Mouse (Mus musculus): ENCODE data around the gene Tmem181a.
"Not testable (repeated sequence)": the region's sequence is repeated elsewhere in the genome, so short reads cannot be mapped to it uniquely, and the experiment has no call there.

The Tmem181a gene

DNA sequence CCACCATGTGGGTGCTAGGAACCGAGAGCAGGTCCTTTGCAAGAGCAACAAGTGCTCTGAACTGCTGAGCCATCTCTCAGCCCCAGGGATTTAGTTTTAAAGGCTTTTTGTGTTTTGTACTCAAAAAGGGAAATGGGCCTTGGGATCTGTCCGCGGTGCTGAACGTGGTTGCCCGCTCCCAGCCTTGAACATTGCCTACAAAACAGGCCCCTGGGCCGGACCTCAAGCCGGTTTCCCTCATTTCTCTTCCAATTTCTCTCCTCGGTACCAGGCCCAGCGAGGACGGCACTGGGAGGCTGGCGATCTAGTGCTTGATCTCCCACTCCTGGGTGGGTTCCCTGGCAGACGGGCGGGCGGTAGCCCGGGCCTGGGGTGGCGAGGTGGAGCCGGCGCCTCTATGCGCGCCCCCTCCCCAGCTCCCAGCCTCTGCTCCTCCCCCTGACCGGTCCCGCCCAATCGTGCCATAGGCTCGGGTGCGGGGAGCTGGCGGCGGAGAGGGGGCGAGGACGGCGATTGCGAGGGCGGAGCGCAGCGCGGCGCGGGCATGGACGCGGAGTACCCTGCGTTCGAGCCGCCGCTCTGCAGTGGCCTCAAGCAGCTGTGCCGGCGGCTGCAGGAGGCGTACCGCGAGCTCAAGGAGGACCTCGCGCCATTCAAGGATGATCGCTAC is at the start of gene Tmem181a:
Tmem181a (plus strand) TSS at position 461 of the 670 bp plus-strand sequence.
- in situ Hi-C loops (cut with MboI, MseI) = loop anchor here (5.0 kb wide), 1 partner anchor 236 kb away; no protein-coding TSS in a partner anchor

DNA sequence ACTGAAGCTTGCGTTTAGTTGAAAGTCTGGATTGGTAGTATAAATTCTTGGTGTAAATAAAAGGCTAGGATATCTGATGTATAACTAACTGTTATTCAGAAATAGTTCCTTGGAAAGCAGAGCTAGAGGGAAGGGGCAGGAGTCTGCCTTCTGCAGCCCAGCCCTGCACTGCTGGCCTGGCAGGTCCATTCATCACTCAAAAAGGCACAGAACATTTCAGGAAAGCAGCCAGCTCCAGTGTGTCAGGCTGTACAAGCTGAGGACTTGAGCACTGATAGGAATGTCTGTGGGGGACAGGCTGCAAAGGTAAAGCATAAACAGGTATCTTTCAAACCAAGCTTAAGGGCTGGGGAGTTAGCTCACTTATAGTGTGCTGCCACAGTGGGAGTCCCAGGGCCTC is 44.9 kb upstream of the Tmem181a start:
- in situ Hi-C loops (cut with MboI, MseI) = loop anchor here (10.0 kb wide), 1 partner anchor 313 kb away; no protein-coding TSS in a partner anchor

DNA sequence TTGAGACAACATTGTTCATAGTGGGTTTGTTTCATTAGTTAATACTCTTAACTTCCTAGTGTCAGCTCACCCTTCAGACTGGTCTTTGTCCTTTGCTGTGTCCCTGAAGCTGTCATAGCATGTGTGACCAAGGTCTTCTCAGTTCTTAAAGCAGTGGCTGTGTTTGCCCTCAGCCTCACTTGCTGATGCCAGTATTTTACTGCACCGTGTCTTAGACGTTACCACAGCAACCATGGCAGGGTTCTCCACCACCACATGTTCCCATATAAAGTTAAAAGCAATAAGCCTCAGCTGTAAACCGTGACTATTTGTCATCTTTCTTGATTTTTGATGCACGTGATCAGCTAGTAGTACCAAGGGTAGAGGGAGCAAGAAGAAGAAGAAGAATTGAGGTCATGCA is 41.0 kb upstream of the Tmem181a start:
- in situ Hi-C loops (cut with MboI, MseI) = loop anchor here (10.0 kb wide), 1 partner anchor 309 kb away; no protein-coding TSS in a partner anchor

DNA sequence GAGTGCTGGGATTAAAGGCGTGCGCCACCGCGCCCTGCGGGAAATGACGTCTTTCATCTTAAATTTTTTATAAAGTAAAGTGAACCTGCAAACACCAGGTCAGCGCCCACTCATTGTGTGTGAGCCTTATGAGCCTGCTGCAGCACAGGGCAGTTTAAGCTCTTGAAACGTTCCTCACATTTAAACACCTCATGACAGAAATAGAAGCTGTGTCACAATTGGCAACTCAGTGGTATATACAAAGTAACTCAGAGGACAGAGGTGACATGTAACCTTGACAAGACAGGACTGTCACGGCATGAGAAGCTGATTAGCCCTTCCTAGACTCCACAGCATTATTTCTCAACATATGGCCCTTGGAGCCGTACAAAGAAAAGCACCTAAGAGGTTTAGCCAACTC is 40.1 kb upstream of the Tmem181a start:
- in situ Hi-C loops (cut with MboI, MseI) = loop anchor here (10.0 kb wide), 1 partner anchor 308 kb away; no protein-coding TSS in a partner anchor

DNA sequence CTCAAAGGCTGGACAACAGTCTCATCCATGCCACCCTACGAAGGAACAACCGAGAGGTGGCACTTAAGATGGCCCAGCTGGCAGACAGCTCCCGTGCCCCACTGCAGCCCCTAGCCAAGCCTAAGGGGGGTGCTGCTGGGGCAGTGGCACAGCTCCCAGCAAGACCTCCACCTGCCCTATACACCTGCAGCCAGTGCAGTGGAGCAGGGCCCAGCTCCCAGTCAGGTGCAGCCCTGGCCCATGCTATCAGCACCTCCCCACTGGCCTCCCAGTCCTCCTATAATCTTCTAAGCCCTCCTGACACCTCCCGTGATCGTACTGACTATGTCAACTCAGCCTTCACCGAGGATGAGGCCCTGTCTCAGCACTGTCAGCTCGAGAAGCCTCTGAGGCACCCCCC is 24.0 kb upstream of the Tmem181a start:
- in situ Hi-C loops (cut with MboI, MseI) = not testable (repeated sequence)

DNA sequence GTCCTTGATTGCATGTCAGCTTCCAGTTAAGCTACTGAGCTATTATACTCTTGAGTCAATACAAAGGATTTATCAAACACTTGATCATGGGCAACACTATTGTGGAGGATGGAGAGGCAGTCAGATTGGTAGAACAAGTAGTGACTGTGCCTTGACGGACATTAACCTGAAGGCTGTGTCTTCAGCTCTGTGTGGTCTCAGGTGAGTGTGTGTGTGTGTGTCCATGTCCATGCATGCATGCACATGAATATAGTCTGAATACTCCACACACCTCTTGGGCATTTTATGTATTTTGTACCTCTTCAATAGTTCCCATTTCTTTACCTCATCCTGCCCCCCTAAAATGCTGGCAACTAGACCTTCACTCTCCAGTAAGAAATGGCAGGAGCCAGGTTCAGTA is 5.4 kb upstream of the Tmem181a start:
- in situ Hi-C loops (cut with MboI, MseI) = not testable (repeated sequence)

DNA sequence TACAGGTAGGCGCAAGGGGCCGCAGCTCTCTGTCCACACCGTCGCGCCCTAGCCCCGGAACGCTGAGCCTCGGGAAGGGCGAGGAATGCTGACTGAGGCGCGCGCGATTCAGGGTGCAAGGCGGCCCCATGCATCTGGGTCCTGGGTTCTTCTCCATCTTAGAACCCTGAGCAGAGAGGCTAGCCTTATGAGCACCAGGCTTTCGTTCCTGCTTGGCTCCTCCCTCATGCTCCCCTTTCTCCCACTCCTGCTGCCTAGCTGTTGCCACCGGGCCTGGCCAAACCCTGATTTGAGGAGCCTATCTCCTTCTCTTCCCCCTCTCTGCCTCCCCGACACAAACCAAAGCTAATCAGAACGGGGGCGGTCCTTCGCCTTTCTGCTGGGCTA is 403 bp downstream of the Tmem181a start:
- in situ Hi-C loops (cut with MboI, MseI) = loop anchor here (5.0 kb wide), 1 partner anchor 235 kb away; no protein-coding TSS in a partner anchor

DNA sequence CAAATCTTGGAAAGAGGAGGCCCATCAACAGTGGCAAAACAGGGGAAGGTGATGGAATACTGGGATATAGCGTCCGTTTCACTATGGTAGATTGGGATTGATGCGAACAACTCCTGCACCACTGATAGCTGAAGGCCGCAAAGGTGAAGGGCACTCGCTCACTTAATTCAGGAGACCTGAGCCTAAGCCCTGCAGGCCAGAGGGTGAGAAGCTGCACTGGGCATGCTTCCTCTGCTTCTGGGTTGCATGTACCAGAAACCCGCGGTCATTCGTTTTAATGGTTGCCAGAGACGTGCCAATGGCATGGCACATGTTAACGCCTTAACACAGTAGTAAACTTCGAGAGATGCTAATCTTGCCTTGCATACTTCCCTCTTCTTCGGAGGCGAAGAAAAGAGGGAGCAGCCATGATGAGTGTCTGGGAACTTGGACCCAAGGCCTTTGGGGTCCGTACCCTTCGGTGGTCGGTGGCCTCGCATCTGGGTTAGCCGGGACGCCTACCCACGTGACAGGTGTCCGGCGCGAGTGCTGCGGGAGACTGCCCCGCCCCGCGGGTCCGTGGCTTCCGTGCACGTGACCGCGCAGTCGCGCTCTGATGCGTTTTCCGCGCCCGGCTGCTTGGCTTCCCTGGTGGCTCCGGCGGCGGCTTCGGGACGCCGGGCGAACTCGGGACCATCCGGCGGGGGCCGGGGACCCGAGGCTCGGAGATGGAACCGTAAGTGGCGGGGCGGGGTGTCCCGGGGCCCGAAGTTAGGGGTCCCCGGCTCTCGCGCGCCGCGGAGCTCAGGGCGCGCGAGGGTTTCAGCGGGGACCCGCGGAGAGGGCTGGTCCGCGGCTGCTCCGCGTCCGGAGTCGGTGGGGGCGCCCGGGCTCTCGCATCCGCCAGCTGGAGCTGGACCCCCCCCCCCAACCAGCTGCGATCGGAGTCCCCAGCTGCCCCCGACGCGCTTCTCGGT is 13.5 kb downstream of the Tmem181a start:
- in situ Hi-C loops (cut with MboI, MseI) = loop anchor here (10.0 kb wide), 1 partner anchor 205 kb away; no protein-coding TSS in a partner anchor

DNA sequence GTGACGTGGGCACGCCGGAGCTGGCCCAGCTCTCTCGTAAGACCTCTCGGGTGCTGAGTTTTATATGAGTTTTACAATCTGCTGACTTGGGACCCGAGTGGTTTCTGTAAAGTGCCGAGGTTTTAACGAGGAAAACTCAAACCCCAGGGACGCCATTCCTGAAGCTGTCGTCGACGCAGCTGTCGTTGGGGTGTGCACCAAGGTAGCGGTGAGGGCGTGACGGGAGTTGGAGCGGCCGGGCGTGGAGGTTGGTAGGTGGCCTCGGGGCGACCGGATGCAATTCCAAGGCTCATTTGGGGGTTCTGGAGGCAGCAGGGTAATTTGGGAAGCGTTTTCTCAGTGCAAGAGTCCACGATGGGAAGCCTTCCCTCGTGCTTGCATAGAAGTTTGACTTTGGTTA is 14.2 kb downstream of the Tmem181a start:
- in situ Hi-C loops (cut with MboI, MseI) = loop anchor here (10.0 kb wide), 1 partner anchor 204 kb away; no protein-coding TSS in a partner anchor

DNA sequence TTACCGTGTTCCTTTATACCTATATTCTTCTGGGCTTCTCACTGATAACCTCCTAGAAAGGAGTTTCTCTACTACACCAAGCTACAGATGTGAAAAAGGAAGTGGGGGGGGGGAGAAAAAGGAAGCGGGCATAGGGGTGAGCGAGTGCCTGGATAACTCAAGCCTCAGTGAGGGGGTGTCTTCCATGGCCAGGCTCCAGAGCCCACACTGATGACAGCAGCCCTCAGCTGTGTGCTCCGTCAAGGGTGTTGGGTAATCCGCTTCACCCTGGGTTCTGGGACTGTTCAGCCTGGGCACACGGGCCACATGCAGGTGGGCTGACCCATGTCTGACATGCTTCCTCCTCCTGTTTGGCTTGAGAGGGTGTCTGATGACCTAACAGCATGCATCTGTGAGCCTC is 15.3 kb downstream of the Tmem181a start:
- in situ Hi-C loops (cut with MboI, MseI) = loop anchor here (10.0 kb wide), 1 partner anchor 203 kb away; no protein-coding TSS in a partner anchor

DNA sequence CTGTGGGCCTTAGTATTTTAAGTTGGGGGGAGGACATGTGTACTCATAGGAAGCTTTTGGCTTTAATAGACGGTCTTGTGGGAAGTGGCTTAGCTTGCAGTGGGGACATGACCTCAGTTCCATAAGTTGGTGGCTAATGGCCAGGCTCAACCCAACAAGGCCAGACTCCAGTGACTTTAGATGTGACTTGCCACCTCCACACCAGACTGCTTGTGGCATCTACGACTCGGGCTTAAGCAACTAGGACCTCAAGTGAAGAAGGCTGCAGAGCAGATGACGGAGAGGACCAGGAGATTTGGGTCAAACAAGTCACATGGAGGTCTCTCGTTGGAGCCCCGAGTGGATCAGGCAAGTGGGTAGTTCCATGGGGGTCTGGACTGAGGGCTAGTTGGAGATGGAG is 18.0 kb downstream of the Tmem181a start:
- in situ Hi-C loops (cut with MboI, MseI) = loop anchor here (10.0 kb wide), 1 partner anchor 200 kb away; no protein-coding TSS in a partner anchor

DNA sequence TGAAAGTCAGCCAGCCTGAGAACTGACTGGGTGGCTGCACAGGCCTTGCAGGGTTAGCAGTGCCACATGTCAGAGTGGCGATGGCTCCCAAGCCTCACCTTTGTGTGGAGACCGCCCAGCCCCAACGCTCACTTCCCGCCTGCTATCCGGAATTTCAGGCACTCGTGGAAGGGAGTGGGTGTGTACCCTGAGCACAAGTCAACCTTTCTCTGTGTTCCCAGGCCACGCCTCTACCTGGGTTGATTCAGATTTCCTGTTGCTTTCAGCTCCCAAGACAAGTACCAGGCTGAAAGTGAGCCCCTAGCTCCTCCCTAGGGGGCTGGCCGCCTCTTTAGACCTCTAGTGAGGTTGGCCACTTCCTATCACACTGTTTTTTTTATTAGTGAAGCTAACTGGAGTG is 22.5 kb downstream of the Tmem181a start:
- in situ Hi-C loops (cut with MboI, MseI) = loop anchor here (10.0 kb wide), 1 partner anchor 196 kb away; no protein-coding TSS in a partner anchor

DNA sequence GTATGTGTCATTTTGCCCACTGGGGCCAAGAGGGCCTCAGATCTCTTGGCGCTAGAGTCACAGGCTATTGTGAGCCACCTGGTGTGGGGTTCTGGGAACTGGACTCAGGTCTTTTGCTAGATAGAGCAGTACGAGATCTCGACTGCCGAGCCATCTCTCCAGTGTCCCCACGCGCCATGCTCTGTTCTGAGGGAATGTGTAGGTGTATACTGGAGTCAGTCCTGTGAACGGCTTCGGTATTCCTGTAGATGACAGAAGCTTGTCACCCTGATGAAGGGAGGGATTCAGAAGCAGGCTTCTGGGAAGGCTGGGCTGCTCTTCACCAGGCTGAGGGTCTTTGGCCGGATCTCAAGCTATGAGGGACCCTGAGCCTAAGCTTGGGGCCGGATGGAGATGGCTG is 23.1 kb downstream of the Tmem181a start:
- in situ Hi-C loops (cut with MboI, MseI) = loop anchor here (10.0 kb wide), 1 partner anchor 195 kb away; no protein-coding TSS in a partner anchor

DNA sequence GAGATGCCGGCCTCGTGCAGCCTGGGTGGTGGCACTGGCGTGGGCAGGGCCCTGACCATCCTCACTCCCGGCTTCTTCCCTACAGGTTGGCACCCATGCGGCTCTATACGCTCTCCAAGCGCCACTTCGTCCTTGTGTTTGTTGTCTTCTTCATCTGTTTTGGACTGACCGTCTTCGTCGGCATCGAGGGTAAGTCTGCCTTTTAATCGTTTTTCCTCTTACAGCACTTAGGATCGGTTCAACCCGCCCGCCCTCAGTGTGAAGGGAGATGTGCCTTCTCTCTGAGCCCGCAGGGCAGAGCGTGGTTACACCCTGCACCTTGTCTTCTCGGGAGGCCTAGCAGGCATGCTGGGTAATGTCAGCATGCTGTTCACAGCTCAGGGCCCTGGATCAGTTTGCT is 23.9 kb downstream of the Tmem181a start:
- in situ Hi-C loops (cut with MboI, MseI) = not testable (repeated sequence)

DNA sequence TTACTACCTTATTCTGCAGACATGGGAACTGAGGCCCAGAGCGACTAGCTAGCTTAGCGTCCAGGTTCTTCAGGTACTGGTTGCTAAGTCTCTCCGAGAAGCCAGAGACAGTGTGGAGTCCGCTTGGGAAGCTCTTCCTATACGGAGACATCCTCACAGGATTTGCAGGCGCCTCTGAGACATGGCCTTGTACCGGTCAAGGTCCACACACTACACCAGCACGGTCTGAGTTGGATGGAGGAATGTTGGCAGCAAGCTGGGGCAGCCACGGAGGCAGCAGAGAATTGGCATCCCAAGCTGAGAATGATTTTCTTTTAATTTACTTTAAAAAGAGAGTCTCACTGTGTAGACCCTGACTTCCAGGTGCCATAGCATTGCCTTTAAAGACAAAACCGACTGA is 26.5 kb downstream of the Tmem181a start:
- in situ Hi-C loops (cut with MboI, MseI) = not testable (repeated sequence)

DNA sequence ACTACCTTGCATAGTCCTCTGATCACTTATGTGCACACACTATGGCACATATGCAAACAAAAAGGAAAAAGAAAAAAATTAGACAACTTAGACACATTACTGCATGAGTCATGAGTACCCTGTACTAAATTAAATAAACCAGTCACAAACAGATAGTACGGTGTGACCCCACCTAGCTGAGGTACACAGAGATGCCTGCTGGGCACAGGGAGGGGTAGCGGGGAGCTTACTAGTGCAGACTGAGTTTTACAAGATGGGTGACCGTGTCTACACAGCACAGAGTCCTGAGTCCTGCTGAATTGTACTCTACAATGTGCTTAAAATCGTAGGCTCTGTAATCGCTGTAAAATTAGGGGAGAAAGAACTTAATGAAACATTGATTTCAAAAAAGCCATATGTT is 29.5 kb downstream of the Tmem181a start:
- in situ Hi-C loops (cut with MboI, MseI) = not testable (repeated sequence)

DNA sequence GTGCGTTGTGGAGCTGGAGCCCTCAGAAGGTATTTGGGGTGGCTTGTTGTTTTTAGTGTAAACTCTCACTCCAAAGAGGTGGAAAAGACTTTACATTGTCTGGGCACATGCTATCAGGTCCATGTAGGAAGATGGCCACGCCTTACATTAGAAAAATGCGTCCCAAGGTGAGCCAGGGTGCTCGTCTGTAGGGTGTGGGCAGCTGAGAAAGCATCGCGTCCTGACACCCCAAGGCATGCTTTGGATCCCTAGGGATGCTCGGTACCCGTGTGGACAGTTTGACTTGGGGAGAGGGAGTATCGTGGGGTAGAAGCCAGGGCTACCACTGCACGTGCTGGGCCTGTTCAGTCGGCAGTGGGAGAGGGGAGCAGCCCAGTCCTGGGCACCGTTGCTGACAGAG is 32.4 kb downstream of the Tmem181a start:
- in situ Hi-C loops (cut with MboI, MseI) = not testable (repeated sequence)

DNA sequence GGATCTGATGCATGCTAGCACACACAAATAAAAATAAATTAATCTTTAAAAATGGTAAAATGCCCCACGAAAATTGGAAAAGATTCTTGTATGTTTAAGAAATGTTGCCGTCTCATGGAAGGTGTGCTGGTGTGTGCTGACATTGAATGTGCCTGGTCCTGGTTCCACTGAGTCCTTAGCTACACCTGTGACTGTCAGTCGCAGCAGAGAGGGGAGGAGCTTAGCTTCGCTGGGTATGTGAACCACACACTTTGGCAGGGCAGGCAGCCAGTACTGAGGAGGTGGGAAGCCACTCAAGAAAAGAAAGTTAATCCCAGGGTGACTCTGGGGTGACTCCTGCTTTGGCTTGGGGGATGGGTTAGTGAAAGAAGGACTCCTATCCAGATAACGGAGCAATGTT is 37.2 kb downstream of the Tmem181a start:
- in situ Hi-C loops (cut with MboI, MseI) = loop anchor here (5.0 kb wide), 1 partner anchor 158 kb away; no protein-coding TSS in a partner anchor

DNA sequence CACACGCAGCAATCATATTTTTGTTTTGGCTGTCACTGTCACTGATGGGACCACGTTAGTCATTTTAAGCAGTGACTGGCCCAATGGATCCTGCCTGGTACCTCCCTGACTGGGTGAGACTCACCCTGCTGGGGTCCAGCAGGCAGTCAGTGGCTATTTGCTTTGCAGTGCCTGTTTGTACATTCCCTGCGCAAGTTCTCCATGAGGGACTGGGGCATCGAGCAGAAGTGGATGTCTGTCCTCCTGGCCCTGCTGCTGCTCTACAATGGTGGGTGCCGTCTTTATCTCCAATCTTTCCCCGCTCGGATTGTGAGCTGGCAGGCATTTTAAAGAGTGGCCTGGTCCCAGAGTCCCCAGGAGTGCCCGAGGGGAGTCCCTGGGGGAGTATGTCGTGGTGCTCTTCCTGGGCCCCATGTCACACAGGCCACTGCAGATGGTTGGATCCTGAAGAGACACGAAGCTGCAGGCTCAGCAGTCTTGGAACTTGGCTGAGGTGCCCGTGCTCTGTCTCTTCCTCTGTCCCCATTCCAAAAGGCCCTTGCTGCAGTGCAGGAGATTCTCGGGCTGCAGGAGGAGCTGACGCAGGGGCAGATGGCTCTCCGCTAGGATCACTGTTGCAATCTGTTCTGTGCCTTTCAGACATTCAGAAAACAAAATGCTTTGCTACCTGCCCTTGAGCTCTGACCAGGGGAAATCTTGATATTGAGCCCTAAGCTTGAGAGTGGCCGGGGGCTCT is 40.6 kb downstream of the Tmem181a start:
- in situ Hi-C loops (cut with MboI, MseI) = not testable (repeated sequence)

DNA sequence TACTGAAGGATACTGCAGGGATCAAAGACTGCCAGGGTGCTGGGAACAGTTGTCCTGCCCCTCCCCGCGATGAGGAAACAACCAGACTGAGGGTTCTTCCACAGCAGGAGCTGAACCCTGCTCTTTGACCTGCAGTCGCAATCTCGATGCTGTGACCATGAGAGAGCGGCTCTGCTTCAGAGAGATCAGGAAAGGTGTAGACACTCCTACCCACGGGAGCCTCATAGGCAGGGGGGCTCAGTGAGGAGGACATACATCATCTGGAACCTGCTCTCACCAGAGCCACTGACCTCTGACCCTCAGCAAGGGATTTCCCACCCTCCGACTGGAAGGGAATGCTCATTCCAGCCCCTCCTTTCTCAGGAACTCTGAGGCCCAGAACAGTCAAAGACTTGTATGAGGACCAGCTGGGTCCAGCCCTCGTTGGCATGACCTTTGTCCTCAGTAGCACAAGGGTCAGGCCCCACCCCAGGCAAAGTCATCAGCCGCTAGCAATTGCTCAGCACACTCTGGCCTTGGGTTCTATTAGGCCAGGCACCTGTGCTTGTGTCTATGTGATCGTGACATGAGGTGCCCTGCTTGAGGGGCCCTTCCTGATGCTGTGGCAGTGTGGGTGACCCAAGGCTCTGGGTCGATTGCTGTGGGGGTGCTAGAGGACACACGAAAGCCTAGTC is 43.7 kb downstream of the Tmem181a start:
- in situ Hi-C loops (cut with MboI, MseI) = loop anchor here (5.0 kb wide), 1 partner anchor 317 kb away; no protein-coding TSS in a partner anchor
